Mouse (Mus musculus) hindbrain, embryonic 12.5 days (tissue): ENCODE results near the gene Pcid2. TPM values are rescaled to one million over a fixed set of nuclear protein-coding genes. Genes with fewer than 3 reads are reported as not detected.

Experiments
- microRNA-seq: library from miRNA; unstranded; fragments of <30 nt; microRNA quantifications from one replicate; pipeline ENCODE4, GENCODE M21; 2017
- polyA plus RNA-seq: library from polyadenylated mRNA; unstranded; fragments of >200 nt; fragmentation: Nextera tagmentation; extraction: Ambion mirVana; gene quantifications from 2 replicates; pipeline ENCODE4 v1.2.1, GENCODE M21; 2016

The Pcid2 gene
- polyA plus RNA-seq, 1 experiment from 2014 or later, result 59.3 TPM

Small RNA genes lying within 50 kb of the gene (microRNA-seq; reads per million reads assigned to microRNA genes)
- not detected for gene Mir7065

Other genes starting within 250 kb of the Pcid2 start
- 98.3 TPM in 2 replicates for gene Mcf2l, start 231.7 kb downstream of the Pcid2 start, polyA plus RNA-seq
- gene F7, start 79.4 kb downstream of the Pcid2 start, polyA plus RNA-seq, result not detected in 2 replicates
- gene F10, start 68.2 kb downstream of the Pcid2 start, polyA plus RNA-seq, result 0.59 and 0.66 TPM in 2 replicates
- 0.65 and 0.68 TPM in 2 replicates for gene Proz, start 44.5 kb downstream of the Pcid2 start, polyA plus RNA-seq
- gene Cul4a, start 162 bp upstream of the Pcid2 start, polyA plus RNA-seq, result 92.1 and 95.5 TPM in 2 replicates
- 276 and 280 TPM in 2 replicates for gene Lamp1, start 53.7 kb upstream of the Pcid2 start, polyA plus RNA-seq
- gene Grtp1, start 95.2 kb upstream of the Pcid2 start, polyA plus RNA-seq, result 9.2 and 10.8 TPM in 2 replicates
- gene Adprhl1, start 148.7 kb upstream of the Pcid2 start, polyA plus RNA-seq, result 0.25 and 0.40 TPM in 2 replicates
- 30.6 and 32.4 TPM in 2 replicates for gene Dcun1d2, start 182.7 kb upstream of the Pcid2 start, polyA plus RNA-seq
- 49.5 and 59.4 TPM in 2 replicates for gene Tmco3, start 182.7 kb upstream of the Pcid2 start, polyA plus RNA-seq
- 144 and 147 TPM in 2 replicates for gene Tfdp1, start 233.3 kb upstream of the Pcid2 start, polyA plus RNA-seq